Comparison of ENCODE assay signal across 8 mouse cellular contexts in the genomic region with DNA sequence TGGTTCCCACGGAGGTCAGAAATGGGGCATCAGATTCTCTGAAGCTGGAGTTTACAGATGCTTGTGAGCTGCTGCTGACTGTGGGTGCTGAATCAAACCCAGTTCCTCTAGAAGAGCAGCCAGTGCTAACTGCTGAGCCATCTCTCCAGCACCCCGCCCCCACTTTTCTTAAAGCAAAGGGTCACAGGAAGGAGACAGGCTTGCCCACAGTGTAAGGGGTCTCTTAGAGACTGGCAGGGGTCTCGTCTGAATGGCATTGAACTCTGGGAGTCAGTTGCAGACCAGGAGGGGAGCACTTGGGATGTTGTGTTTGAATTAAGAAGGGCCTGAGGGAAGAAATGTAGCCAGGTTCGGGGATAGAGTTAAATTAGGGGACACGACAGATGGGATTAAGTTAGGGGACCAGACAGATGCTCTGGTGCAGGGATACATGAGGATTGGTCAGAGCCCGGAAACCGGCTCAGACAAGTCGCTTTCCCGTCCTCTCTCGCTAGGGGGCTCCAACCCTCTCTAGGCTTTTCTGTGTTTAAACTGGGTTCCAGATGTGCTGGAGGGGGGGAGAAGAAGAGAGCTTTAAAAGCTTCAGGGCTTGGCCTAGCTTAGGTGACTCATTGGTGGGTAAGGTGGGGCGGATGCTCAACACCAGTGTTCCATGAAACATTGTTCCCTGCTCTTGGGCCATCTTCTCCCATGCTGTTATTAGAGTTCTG. TPM values are rescaled to one million over a fixed set of nuclear protein-coding genes. Genes with fewer than 3 reads are reported as not detected.
DNase-seq lines count a peak whose midpoint lies in the region; ATAC-seq and TF ChIP-seq lines count a peak whose summit lies in the region.
"Had no signal": no experiment of that assay in that cellular context is flagged by ENCODE, and none has a peak within 500 bp of the region (broad histone marks: within the 10 kb centered on the region; RNA-seq: fewer than 3 reads in every experiment).

No protein-coding gene starts in this region.

- DNase-seq in kidney, adult 9 months, result peak; percentile 48
- peak; percentile 73 for DNase-seq in 416B (ENCODE audit: low read depth)
- peak; percentile 41 to 72 for DNase-seq in cerebellum, postnatal 14 days
- peak; percentile 43 to 58 for DNase-seq in left cerebral cortex, postnatal 14 days (ENCODE audit: low spot score in 2 of 2)
- peak; percentile 67 for DNase-seq in stomach, postnatal 0 days (ENCODE audit: low spot score)

- no peaks in the 10 kb centered on the region for H3K9me3 ChIP-seq in kidney, embryonic 14.5 days (ENCODE audit: control insufficient read depth, low read length)
- 0 out of 2 replicates have a peak, but pooled peaks cover 3% of the 10 kb centered on the region for H3K9me3 ChIP-seq in E14TG2a.4 (ENCODE audit: low read length)
- no peaks in the 10 kb centered on the region for H3K9me3 ChIP-seq in stomach, postnatal 0 days (ENCODE audit: control insufficient read depth, low read length)
- H3K9me3 ChIP-seq: liver, embryonic 13.5 days had no signal

- H3K4me1 ChIP-seq in kidney, embryonic 14.5 days (ENCODE audit: control insufficient read depth, insufficient read depth, low read length), result peaks cover 23% of the 10 kb centered on the region
- H3K4me1 ChIP-seq in E14TG2a.4 (replicated peaks; ENCODE audit: low read depth, low read length), result peaks cover 74% of the 10 kb centered on the region
- peaks cover 6% of the 10 kb centered on the region for H3K4me1 ChIP-seq in stomach, postnatal 0 days (replicated peaks; ENCODE audit: control insufficient read depth, insufficient read depth)

- no peak for TF ChIP-seq EP300 in stomach, postnatal 0 days (optimal IDR thresholded peaks at IDR 0.05)

- TF ChIP-seq CTCF in E14TG2a.4 (conservative IDR thresholded peaks at IDR 0.05; ENCODE audit: low read length), result peak; percentile 67
- TF ChIP-seq CTCF in stomach, postnatal 0 days (IDR thresholded peaks at IDR 0.05; ENCODE audit: low read depth), result peak; percentile 70

- 15% methylated on average over 11 of the region's 11 CpGs for WGBS in kidney, embryonic 14.5 days
- WGBS in stomach, postnatal 0 days, result 19% methylated on average over 11 of the region's 11 CpGs

- no peak overlapping the region for H3K4me2 ChIP-seq in kidney, embryonic 14.5 days (replicated peaks; ENCODE audit: low read depth, low read length)
- no peak overlapping the region for H3K4me2 ChIP-seq in stomach, postnatal 0 days (replicated peaks; ENCODE audit: low read depth)
- H3K4me2 ChIP-seq: liver, embryonic 13.5 days had no signal

- H3K27ac ChIP-seq in kidney, embryonic 14.5 days (ENCODE audit: low read depth, low read length), result no peak overlapping the region
- no peak overlapping the region for H3K27ac ChIP-seq in stomach, postnatal 0 days (replicated peaks)
- H3K27ac ChIP-seq: liver, embryonic 13.5 days had no signal

- H3K9ac ChIP-seq in kidney, embryonic 14.5 days (ENCODE audit: low read depth, low read length), result no peak overlapping the region
- no peak overlapping the region for H3K9ac ChIP-seq in stomach, postnatal 0 days (ENCODE audit: low read length)
- H3K9ac ChIP-seq: liver, embryonic 13.5 days had no signal

- intact Hi-C loops in left cerebral cortex, postnatal 14 days (cut with DNase I), result no loop called here

- H3K36me3 ChIP-seq in kidney, embryonic 14.5 days (ENCODE audit: control insufficient read depth, insufficient read depth, low read length), result no peaks in the 10 kb centered on the region
- no peaks in the 10 kb centered on the region for H3K36me3 ChIP-seq in E14TG2a.4 (ENCODE audit: insufficient read depth, low read length)
- H3K36me3 ChIP-seq in stomach, postnatal 0 days (ENCODE audit: control insufficient read depth, insufficient read depth, low read length), result no peaks in the 10 kb centered on the region
- H3K36me3 ChIP-seq: liver, embryonic 13.5 days had no signal

- no peak overlapping the region for H3K4me3 ChIP-seq in kidney, embryonic 14.5 days (ENCODE audit: low read length)
- no peak overlapping the region for H3K4me3 ChIP-seq in E14TG2a.4 (replicated peaks; ENCODE audit: low read length)
- no peak overlapping the region for H3K4me3 ChIP-seq in stomach, postnatal 0 days (ENCODE audit: low read depth, low read length)
- H3K4me3 ChIP-seq: liver, embryonic 13.5 days had no signal

- peaks cover 69% of the 10 kb centered on the region for H3K27me3 ChIP-seq in kidney, embryonic 14.5 days (ENCODE audit: control insufficient read depth, insufficient read depth, low read length)
- peaks cover 62% of the 10 kb centered on the region for H3K27me3 ChIP-seq in E14TG2a.4 (ENCODE audit: insufficient read depth, low read length)
- peaks cover 14% of the 10 kb centered on the region; the same call in 1 of the 2 replicates for H3K27me3 ChIP-seq in stomach, postnatal 0 days (ENCODE audit: control insufficient read depth, insufficient read depth, low read length)

- ATAC-seq in kidney, embryonic 14.5 days (ENCODE audit: low FRiP score, low TSS enrichment), result no peak
- ATAC-seq in stomach, postnatal 0 days (ENCODE audit: low FRiP score, low TSS enrichment), result no peak

RNA-seq across cellular contexts. Expression of gene Kazald1, which starts 7.0 kb away (rescaled TPM):
- polyA plus RNA-seq in kidney, embryonic 14.5 days (2014; fragmentation: Nextera tagmentation; extraction: Ambion mirVana), result 10.7 and 10.9 TPM in 2 replicates
- 1 to 10 TPM; 1.3 to 1.6 TPM for total RNA-seq in left cerebral cortex, postnatal 14 days (2021)
- polyA plus RNA-seq in stomach, postnatal 0 days (2015; fragmentation: Nextera tagmentation; extraction: Ambion mirVana), result 3.0 and 3.8 TPM in 2 replicates

RNA-seq across cellular contexts. Expression of gene Sfxn3, which starts 34.7 kb away (rescaled TPM):
- polyA plus RNA-seq in kidney, embryonic 14.5 days (2014; fragmentation: Nextera tagmentation; extraction: Ambion mirVana), result 11.0 and 18.3 TPM in 2 replicates
- total RNA-seq in left cerebral cortex, postnatal 14 days (2021), result 100 to 1,000 TPM; 111 to 115 TPM
- polyA plus RNA-seq in stomach, postnatal 0 days (2015; fragmentation: Nextera tagmentation; extraction: Ambion mirVana), result 26.7 and 29.7 TPM in 2 replicates

RNA-seq across cellular contexts. Expression of gene Pdzd7, which starts 36.5 kb away (rescaled TPM):
- 1.3 and 1.4 TPM in 2 replicates for polyA plus RNA-seq in kidney, embryonic 14.5 days (2014; fragmentation: Nextera tagmentation; extraction: Ambion mirVana)
- 1 to 10 TPM; 3.3 to 3.4 TPM for total RNA-seq in left cerebral cortex, postnatal 14 days (2021)
- polyA plus RNA-seq in stomach, postnatal 0 days (2015; fragmentation: Nextera tagmentation; extraction: Ambion mirVana), result 0.33 TPM in 2 replicates
- polyA plus RNA-seq: liver, embryonic 13.5 days had no signal
